Mouse (Mus musculus): Measurements from ENCODE around the gene N4bp2.

Gene N4bp2

GRCm38 (mm10) chr5:65864946-65865345, 101.6 kb downstream of the N4bp2 start:
- no peak for DNase-seq

- DNase-seq = no peak
These were observed 103.3 kb downstream of the N4bp2 start for GRCm38 (mm10) chr5:65866591-65866990.

GRCm38 (mm10) chr5:65867380-65868116, 104.2 kb downstream of the N4bp2 start:
- DNase-seq = no peak

GRCm38 (mm10) chr5:65868419-65868818, 105.1 kb downstream of the N4bp2 start:
- DNase-seq = no peak

GRCm38 (mm10) chr5:65869660-65870059, 106.3 kb downstream of the N4bp2 start:
- DNase-seq = no peak

- DNase-seq = no peak
These were observed 108.1 kb downstream of the N4bp2 start for GRCm38 (mm10) chr5:65871276-65871875.

GRCm38 (mm10) chr5:65873212-65873611, 109.9 kb downstream of the N4bp2 start:
- no peak for DNase-seq

- no peak for DNase-seq
These were observed 111.9 kb downstream of the N4bp2 start for GRCm38 (mm10) chr5:65875269-65875668.

- no peak for DNase-seq
These were observed 115.0 kb downstream of the N4bp2 start for GRCm38 (mm10) chr5:65878367-65878766.
